Mouse (Mus musculus): ENCODE measurements around the gene Clhc1.

DNA sequence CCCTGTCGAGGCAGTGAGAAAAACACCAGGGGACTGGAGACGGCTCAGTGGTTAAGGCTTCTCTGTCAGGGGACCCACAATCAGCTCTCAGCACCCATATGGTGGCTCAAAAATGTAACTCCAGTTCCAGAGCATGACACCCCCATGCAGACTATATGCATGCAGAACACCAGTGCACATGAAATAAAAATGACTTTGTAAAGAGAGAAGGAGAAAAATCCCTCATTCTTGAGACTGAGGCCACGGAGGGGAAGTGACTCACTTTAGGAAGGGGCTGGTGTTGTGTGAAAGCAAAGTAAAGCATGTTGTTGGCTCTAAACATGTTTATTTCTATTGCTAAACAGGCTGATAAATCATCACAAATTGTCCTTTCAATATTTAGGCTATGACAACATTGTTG, 13.2 kb downstream of the Clhc1 start:
- TF ChIP-seq ZNF384 (IDR thresholded peaks at IDR 0.05; ENCODE audit: low read depth, low read length) (no peak), HCFC1 (IDR thresholded peaks at IDR 0.05; ENCODE audit: borderline replicate concordance, insufficient read depth, low read length) (no peak)

Data from ES-E14 (cell line).